Mouse (Mus musculus) gastrocnemius, postnatal 25 days (tissue): Measurements from ENCODE around the gene Cog4. TPM values are rescaled to one million over a fixed set of nuclear protein-coding genes. Genes with fewer than 3 reads are reported as not detected.
"Not testable (repeated sequence)": the region's sequence is repeated elsewhere in the genome, so short reads cannot be mapped to it uniquely, and the experiment has no call there.

Source experiments
- DNase-seq: peaks from one replicate; pipeline ENCODE4 v3.0.0; 2022
- total RNA-seq, 2 experiments: library from RNA; stranded (reverse); gene quantifications; 1 replicate in 1 of 2; 2 replicates in 1 of 2; pipeline ENCODE4 v1.2.3; 2021

Gene Cog4
- total RNA-seq, 2 experiments from 2014 or later, result 56.0 to 63.1 TPM

GRCm38 (mm10) chr8:110828511-110828910 lies 17.9 kb upstream of the Cog4 start:
- DNase-seq, result no peak

- no peak for DNase-seq
Observed at GRCm38 (mm10) chr8:110831956-110832355, 14.4 kb upstream of the Cog4 start.

- no peak for DNase-seq
Observed at GRCm38 (mm10) chr8:110842012-110842574, 4.3 kb upstream of the Cog4 start.

- no peak for DNase-seq
Observed at GRCm38 (mm10) chr8:110843207-110843606, 3.2 kb upstream of the Cog4 start.

- no peak for DNase-seq
Observed at GRCm38 (mm10) chr8:110844941-110845340, 1.5 kb upstream of the Cog4 start.

GRCm38 (mm10) chr8:110845821-110846404 lies 487 bp upstream of the Cog4 start:
- DNase-seq, result no peak

GRCm38 (mm10) chr8:110847171-110847549 lies 760 bp downstream of the Cog4 start:
- DNase-seq, result no peak

- DNase-seq, result no peak
Observed at GRCm38 (mm10) chr8:110847645-110848495, 1.5 kb downstream of the Cog4 start.

GRCm38 (mm10) chr8:110851186-110851585 lies 4.8 kb downstream of the Cog4 start:
- DNase-seq, result no peak

GRCm38 (mm10) chr8:110856073-110856472 lies 9.7 kb downstream of the Cog4 start:
- DNase-seq, result not testable (repeated sequence)

- DNase-seq, result no peak
Observed at GRCm38 (mm10) chr8:110856760-110857461, 10.5 kb downstream of the Cog4 start.

GRCm38 (mm10) chr8:110859651-110860501 lies 13.5 kb downstream of the Cog4 start:
- DNase-seq, result no peak

- DNase-seq, result not testable (repeated sequence)
Observed at GRCm38 (mm10) chr8:110861347-110862025, 15.1 kb downstream of the Cog4 start.

GRCm38 (mm10) chr8:110870501-110870900 lies 24.1 kb downstream of the Cog4 start:
- no peak for DNase-seq

- no peak for DNase-seq
Observed at GRCm38 (mm10) chr8:110877862-110878261, 31.5 kb downstream of the Cog4 start.

- no peak for DNase-seq
Observed at GRCm38 (mm10) chr8:110881741-110882310, 35.4 kb downstream of the Cog4 start.

GRCm38 (mm10) chr8:110883824-110884223 lies 37.4 kb downstream of the Cog4 start:
- no peak for DNase-seq

- no peak for DNase-seq
Observed at GRCm38 (mm10) chr8:110886634-110887033, 40.2 kb downstream of the Cog4 start.

- DNase-seq, result no peak
Observed at GRCm38 (mm10) chr8:110887551-110887950, 41.2 kb downstream of the Cog4 start.

GRCm38 (mm10) chr8:110888441-110888840 lies 42.0 kb downstream of the Cog4 start:
- DNase-seq, result no peak

GRCm38 (mm10) chr8:110888860-110889259 lies 42.5 kb downstream of the Cog4 start:
- peak; percentile 54 for DNase-seq
